Mouse (Mus musculus): Measurements from ENCODE around the gene Tufm. TPM values are rescaled to one million over a fixed set of nuclear protein-coding genes. Genes with fewer than 3 reads are reported as not detected.

Tufm gene
- polyA plus RNA-seq, 1 experiment from 2014 or later: 140 TPM

GRCm38 (mm10) chr7:126467834-126468627 lies 19.1 kb upstream of the Tufm start:
- Histone ChIP-seq H3K4me1 (replicated peaks; ENCODE audit: control insufficient read depth, insufficient read depth, low read length) (no peaks in the 10 kb centered on the region), H3K9me3 (ENCODE audit: control insufficient read depth, low read length) (no peaks in the 10 kb centered on the region), H3K27me3 (ENCODE audit: control insufficient read depth, insufficient read depth, low read length) (no peaks in the 10 kb centered on the region), H3K36me3 (ENCODE audit: control insufficient read depth, insufficient read depth, low read length) (peaks cover 12% of the 10 kb centered on the region), H3K27ac (ENCODE audit: low read depth, low read length) (no peak overlapping the region), H3K4me3 (ENCODE audit: low read depth, low read length) (no peak overlapping the region), H3K9ac (ENCODE audit: low read depth, low read length) (no peak overlapping the region), H3K4me2 (replicated peaks; ENCODE audit: low read depth, low read length) (no peak overlapping the region)
- DNase-seq (ENCODE audit: low spot score) (no peak), ATAC-seq (ENCODE audit: low FRiP score) (no peak)
- WGBS: 93% methylated on average over 18 of the region's 18 CpGs

GRCm38 (mm10) chr7:126470077-126470476 lies 17.1 kb upstream of the Tufm start:
- Histone ChIP-seq H3K4me3 (ENCODE audit: low read depth, low read length) (no peak overlapping the region), H3K4me1 (replicated peaks; ENCODE audit: control insufficient read depth, insufficient read depth, low read length) (no peaks in the 10 kb centered on the region; the same call in 1 of the 2 replicates), H3K9ac (ENCODE audit: low read depth, low read length) (no peak overlapping the region), H3K9me3 (ENCODE audit: control insufficient read depth, low read length) (no peaks in the 10 kb centered on the region), H3K36me3 (ENCODE audit: control insufficient read depth, insufficient read depth, low read length) (peaks cover 12% of the 10 kb centered on the region), H3K27me3 (ENCODE audit: control insufficient read depth, insufficient read depth, low read length) (no peaks in the 10 kb centered on the region), H3K27ac (ENCODE audit: low read depth, low read length) (no peak overlapping the region), H3K4me2 (replicated peaks; ENCODE audit: low read depth, low read length) (no peak overlapping the region)
- WGBS: 90% methylated on average over 6 of the region's 6 CpGs
- ATAC-seq (ENCODE audit: low FRiP score) (no peak), DNase-seq (ENCODE audit: low spot score) (no peak)

GRCm38 (mm10) chr7:126471361-126471760 lies 15.8 kb upstream of the Tufm start:
- 91% methylated on average over 5 of the region's 5 CpGs for WGBS
- no peak overlapping the region for H3K4me2 ChIP-seq (replicated peaks; ENCODE audit: low read depth, low read length)
- ATAC-seq (ENCODE audit: low FRiP score) (no peak), DNase-seq (ENCODE audit: low spot score) (no peak)
- no peaks in the 10 kb centered on the region for H3K27me3 ChIP-seq (ENCODE audit: control insufficient read depth, insufficient read depth, low read length)
- no peaks in the 10 kb centered on the region; the same call in 1 of the 2 replicates for H3K4me1 ChIP-seq (replicated peaks; ENCODE audit: control insufficient read depth, insufficient read depth, low read length)
- no peak overlapping the region for H3K4me3 ChIP-seq (ENCODE audit: low read depth, low read length)
- peaks cover 12% of the 10 kb centered on the region for H3K36me3 ChIP-seq (ENCODE audit: control insufficient read depth, insufficient read depth, low read length)
- no peak overlapping the region for H3K27ac ChIP-seq (ENCODE audit: low read depth, low read length)
- no peaks in the 10 kb centered on the region for H3K9me3 ChIP-seq (ENCODE audit: control insufficient read depth, low read length)
- no peak overlapping the region for H3K9ac ChIP-seq (ENCODE audit: low read depth, low read length)

- Histone ChIP-seq H3K9me3 (ENCODE audit: control insufficient read depth, low read length) (no peaks in the 10 kb centered on the region), H3K27ac (ENCODE audit: low read depth, low read length) (no peak overlapping the region), H3K4me1 (replicated peaks; ENCODE audit: control insufficient read depth, insufficient read depth, low read length) (no peaks in the 10 kb centered on the region; the same call in 1 of the 2 replicates), H3K4me2 (replicated peaks; ENCODE audit: low read depth, low read length) (no peak overlapping the region), H3K36me3 (ENCODE audit: control insufficient read depth, insufficient read depth, low read length) (peaks cover 12% of the 10 kb centered on the region), H3K9ac (ENCODE audit: low read depth, low read length) (no peak overlapping the region), H3K27me3 (ENCODE audit: control insufficient read depth, insufficient read depth, low read length) (no peaks in the 10 kb centered on the region), H3K4me3 (ENCODE audit: low read depth, low read length) (no peak overlapping the region)
- ATAC-seq (ENCODE audit: low FRiP score) (no peak), DNase-seq (ENCODE audit: low spot score) (no peak)
- WGBS: 86% methylated on average over 4 of the region's 4 CpGs
These were observed 15.3 kb upstream of the Tufm start for GRCm38 (mm10) chr7:126471853-126472252.

GRCm38 (mm10) chr7:126472306-126472705 lies 14.9 kb upstream of the Tufm start:
- H3K9ac ChIP-seq (ENCODE audit: low read depth, low read length): no peak overlapping the region
- DNase-seq (ENCODE audit: low spot score) (no peak), ATAC-seq (ENCODE audit: low FRiP score) (no peak)
- H3K4me1 ChIP-seq (replicated peaks; ENCODE audit: control insufficient read depth, insufficient read depth, low read length): no peaks in the 10 kb centered on the region; the same call in 1 of the 2 replicates
- H3K27ac ChIP-seq (ENCODE audit: low read depth, low read length): no peak overlapping the region
- no peak overlapping the region for H3K4me2 ChIP-seq (replicated peaks; ENCODE audit: low read depth, low read length)
- H3K4me3 ChIP-seq (ENCODE audit: low read depth, low read length): no peak overlapping the region
- H3K36me3 ChIP-seq (ENCODE audit: control insufficient read depth, insufficient read depth, low read length): peaks cover 12% of the 10 kb centered on the region
- no peaks in the 10 kb centered on the region for H3K27me3 ChIP-seq (ENCODE audit: control insufficient read depth, insufficient read depth, low read length)
- 91% methylated on average over 13 of the region's 13 CpGs for WGBS
- no peaks in the 10 kb centered on the region for H3K9me3 ChIP-seq (ENCODE audit: control insufficient read depth, low read length)

GRCm38 (mm10) chr7:126472713-126473112 lies 14.4 kb upstream of the Tufm start:
- no peak overlapping the region for H3K27ac ChIP-seq (ENCODE audit: low read depth, low read length)
- H3K9me3 ChIP-seq (ENCODE audit: control insufficient read depth, low read length): no peaks in the 10 kb centered on the region
- no peak overlapping the region for H3K4me2 ChIP-seq (replicated peaks; ENCODE audit: low read depth, low read length)
- no peak overlapping the region for H3K4me3 ChIP-seq (ENCODE audit: low read depth, low read length)
- ATAC-seq (ENCODE audit: low FRiP score) (no peak), DNase-seq (ENCODE audit: low spot score) (no peak)
- H3K4me1 ChIP-seq (replicated peaks; ENCODE audit: control insufficient read depth, insufficient read depth, low read length): no peaks in the 10 kb centered on the region; the same call in 1 of the 2 replicates
- H3K36me3 ChIP-seq (ENCODE audit: control insufficient read depth, insufficient read depth, low read length): peaks cover 10% of the 10 kb centered on the region
- no peak overlapping the region for H3K9ac ChIP-seq (ENCODE audit: low read depth, low read length)
- WGBS: 94% methylated on average over 16 of the region's 16 CpGs
- H3K27me3 ChIP-seq (ENCODE audit: control insufficient read depth, insufficient read depth, low read length): no peaks in the 10 kb centered on the region

- ATAC-seq (ENCODE audit: low FRiP score): no peak
- no peak for DNase-seq (ENCODE audit: low spot score)
- Histone ChIP-seq H3K4me3 (ENCODE audit: low read depth, low read length) (peak overlapping the region; percentile 90; the same call in 1 of the 2 replicates), H3K9ac (ENCODE audit: low read depth, low read length) (no peak overlapping the region), H3K27me3 (ENCODE audit: control insufficient read depth, insufficient read depth, low read length) (no peaks in the 10 kb centered on the region), H3K36me3 (ENCODE audit: control insufficient read depth, insufficient read depth, low read length) (peaks cover 6% of the 10 kb centered on the region; the same call in 1 of the 2 replicates), H3K27ac (ENCODE audit: low read depth, low read length) (no peak overlapping the region), H3K9me3 (ENCODE audit: control insufficient read depth, low read length) (no peaks in the 10 kb centered on the region), H3K4me1 (replicated peaks; ENCODE audit: control insufficient read depth, insufficient read depth, low read length) (no peaks in the 10 kb centered on the region; the same call in 1 of the 2 replicates), H3K4me2 (replicated peaks; ENCODE audit: low read depth, low read length) (peak overlapping the region; percentile 71)
- 90% methylated on average over 9 of the region's 9 CpGs for WGBS
These were observed 13.6 kb upstream of the Tufm start for GRCm38 (mm10) chr7:126473470-126474086.

GRCm38 (mm10) chr7:126474486-126474955 lies 12.6 kb upstream of the Tufm start:
- H3K4me3 ChIP-seq (ENCODE audit: low read depth, low read length): peak overlapping the region; percentile 90

More at GRCm38 (mm10) chr7:126474486-126474955, 12.6 kb upstream of the Tufm start:
- H3K27me3 ChIP-seq (ENCODE audit: control insufficient read depth, insufficient read depth, low read length): no peaks in the 10 kb centered on the region
- no peaks in the 10 kb centered on the region for H3K9me3 ChIP-seq (ENCODE audit: control insufficient read depth, low read length)
- H3K27ac ChIP-seq (ENCODE audit: low read depth, low read length): peak overlapping the region; percentile 88
- DNase-seq (ENCODE audit: low spot score) (no peak), ATAC-seq (ENCODE audit: low FRiP score) (peak; percentile 75)
- H3K4me2 ChIP-seq (replicated peaks; ENCODE audit: low read depth, low read length): peak overlapping the region; percentile 71
- WGBS: 3% methylated on average over 24 of the region's 27 CpGs
- H3K36me3 ChIP-seq (ENCODE audit: control insufficient read depth, insufficient read depth, low read length): peaks cover 6% of the 10 kb centered on the region; the same call in 1 of the 2 replicates
- H3K9ac ChIP-seq (ENCODE audit: low read depth, low read length): peak overlapping the region; percentile 96
- no peaks in the 10 kb centered on the region; the same call in 1 of the 2 replicates for H3K4me1 ChIP-seq (replicated peaks; ENCODE audit: control insufficient read depth, insufficient read depth, low read length)

Data from hindbrain, embryonic 11.5 days (tissue).